Mouse (Mus musculus) Patski (cell line): Measurements from ENCODE around the gene Ccdc63. TPM values are rescaled to one million over a fixed set of nuclear protein-coding genes. Genes with fewer than 3 reads are reported as not detected.
"Not testable (repeated sequence)": the region's sequence is repeated elsewhere in the genome, so short reads cannot be mapped to it uniquely, and the experiment has no call there.

Experiments
- ATAC-seq: fragments of 100-300 bp; one replicate; pipeline ENCODE4 v1.8.0; 2021
- CTCF ChIA-PET: fragments of 350-600 bp; sonication (Branson Sonifier 250); formaldehyde crosslinking; loops from one replicate; lab custom pipeline; 2022; ENCODE audit warnings: inconsistent platforms; lab: Charles Lee
- POLR2A ChIA-PET: fragments of 350-600 bp; sonication (Branson Sonifier 250); formaldehyde crosslinking; loops from one replicate; lab custom pipeline; 2022; ENCODE audit warnings: antibody characterized with exemption, inconsistent platforms; lab: Charles Lee
- DNase-seq: peaks from one replicate; pipeline ENCODE4 v3.0.0-alpha.2; 2011; ENCODE audit warnings: low read depth, low spot score
- H3K27me3 ChIP-seq: fragments of 371-371 bp; one replicate; pipeline ENCODE4 v1.5.1; 2021
- CTCF ChIP-seq: fragments of 100-300 bp; IDR thresholded peaks from one replicate; pipeline ENCODE4 v1.5.1; 2021
- in situ Hi-C: fragments of 300-500 bp; cut with MboI; formaldehyde crosslinking; loops from 3 replicates; pipeline ENCODE4 v1.11.1; 2018; ENCODE audit warnings: low pct_unique_long_range_greater_than_20kb, mixed read lengths
- polyA plus RNA-seq: library from polyadenylated mRNA; unstranded; gene quantifications from one replicate; pipeline ENCODE4 v1.2.3, GENCODE M21; 2021

Ccdc63 gene
- polyA plus RNA-seq, 1 experiment from 2014 or later = not detected

DNA sequence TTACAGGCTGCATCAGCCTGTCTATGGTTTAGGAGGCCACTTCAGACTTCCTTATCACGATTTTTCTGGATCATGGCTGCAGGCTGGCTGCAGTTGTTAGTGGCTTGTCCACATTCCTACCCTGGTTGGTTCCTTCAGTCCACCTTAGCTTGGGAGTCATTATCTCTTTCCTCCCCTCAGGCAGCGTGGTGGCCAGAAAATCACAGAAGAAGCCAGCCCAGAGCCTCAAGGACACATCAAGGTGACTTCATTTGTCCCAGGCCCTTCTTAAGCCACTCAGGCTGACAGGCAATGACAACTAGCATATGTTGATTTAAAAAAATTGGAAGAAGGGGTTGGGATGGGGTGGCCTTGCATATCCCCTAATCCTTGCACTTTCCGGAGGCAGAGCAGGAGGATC, 14.2 kb upstream of the Ccdc63 start:
- H3K27me3 ChIP-seq = no peaks in the 10 kb centered on the region
- no peak for DNase-seq
- ChIA-PET CTCF (interaction anchor here (1.0 to 3.2 kb wide), 4 partner anchors 11 to 23 kb away, joined by 3 to 13 read pairs (median 5); no protein-coding TSS in a partner anchor), POLR2A (interaction anchor here (1.7 kb wide), 1 partner anchor 11 kb away, joined by 5 read pairs; no protein-coding TSS in a partner anchor)
- in situ Hi-C loops = loop anchor here (25.0 kb wide), 1 partner anchor 983 kb away; the partner anchor contains the start of genes Rhof and Setd1b
- no peak for TF ChIP-seq CTCF
- ATAC-seq = no peak

DNA sequence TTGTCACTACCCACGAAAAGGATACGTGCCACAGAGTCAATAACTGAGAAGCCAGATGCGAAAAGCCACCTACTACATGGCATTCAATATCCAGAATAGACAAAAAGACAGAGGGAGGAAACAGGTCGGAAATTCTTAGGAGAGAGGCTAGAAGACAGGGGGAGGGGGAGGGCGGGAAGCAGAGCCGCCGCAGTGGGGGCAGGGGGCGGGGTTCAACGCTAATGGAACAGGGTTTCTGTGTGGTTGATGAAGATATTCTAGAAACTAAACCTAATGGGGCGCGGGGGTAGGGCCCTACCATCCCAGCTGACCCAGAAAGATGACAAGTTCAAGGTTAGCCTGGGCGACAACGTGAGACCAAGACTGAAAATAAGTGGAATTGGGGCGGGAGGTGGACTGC, 13.4 kb upstream of the Ccdc63 start:
- ChIA-PET POLR2A (no interaction called here), CTCF (interaction anchor here (1.8 to 3.2 kb wide), 2 partner anchors 12 to 22 kb away, joined by 5 to 13 read pairs; no protein-coding TSS in a partner anchor)
- TF ChIP-seq CTCF = no peak
- no peak for ATAC-seq
- in situ Hi-C loops = loop anchor here (25.0 kb wide), 1 partner anchor 983 kb away; the partner anchor contains the start of genes Rhof and Setd1b
- H3K27me3 ChIP-seq = no peaks in the 10 kb centered on the region
- no peak for DNase-seq

DNA sequence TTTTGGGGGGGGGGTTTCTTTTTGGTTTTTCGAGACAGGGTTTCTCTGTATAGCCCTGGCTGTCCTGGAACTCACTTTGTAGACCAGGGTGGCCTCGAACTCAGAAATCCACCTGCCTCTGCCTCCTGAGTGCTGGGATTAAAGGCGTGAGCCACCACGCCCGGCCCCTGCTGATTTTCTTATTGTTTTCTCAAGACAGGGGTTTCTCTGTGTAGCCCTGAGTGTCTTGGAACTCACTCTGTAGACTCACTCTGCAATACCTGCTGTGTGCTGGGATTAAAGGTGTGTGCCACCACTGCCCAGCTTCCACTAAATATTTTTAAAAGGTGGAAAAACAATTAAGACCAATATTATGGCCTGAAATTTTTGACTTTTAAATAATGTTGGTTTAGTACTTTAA, 11.9 kb upstream of the Ccdc63 start:
- in situ Hi-C loops = loop anchor here (25.0 kb wide), 1 partner anchor 985 kb away; the partner anchor contains the start of genes Rhof and Setd1b

DNA sequence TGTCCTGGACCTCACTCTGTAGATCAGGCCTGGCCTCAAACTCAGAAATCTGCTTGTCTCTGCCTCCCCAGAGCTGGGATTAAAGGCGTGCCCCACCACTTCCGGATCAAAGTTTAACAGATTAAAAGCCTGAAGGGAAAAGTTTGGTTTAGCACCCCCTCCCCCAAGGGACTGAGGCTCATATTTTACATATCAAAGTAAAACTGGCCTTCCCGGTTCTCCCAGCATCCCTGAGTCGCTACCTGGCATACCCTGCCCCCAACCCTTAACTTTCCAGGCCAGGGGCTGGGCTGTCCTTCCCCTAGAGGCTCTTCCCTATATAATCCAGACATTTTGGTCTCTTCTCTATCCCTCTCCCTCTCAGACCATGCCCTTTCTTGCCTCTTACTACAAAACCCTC, 8.6 kb upstream of the Ccdc63 start:
- H3K27me3 ChIP-seq = no peaks in the 10 kb centered on the region
- CTCF ChIA-PET = no interaction called here
- DNase-seq = no peak
- ATAC-seq = no peak
- no peak for TF ChIP-seq CTCF
- POLR2A ChIA-PET = no interaction called here
- in situ Hi-C loops = no loop called here

More for the DNA sequence above, 11.9 kb upstream of the Ccdc63 start:
- ATAC-seq, CTCF ChIA-PET, DNase-seq, H3K27me3 ChIP-seq, POLR2A ChIA-PET: not testable (repeated sequence)

DNA sequence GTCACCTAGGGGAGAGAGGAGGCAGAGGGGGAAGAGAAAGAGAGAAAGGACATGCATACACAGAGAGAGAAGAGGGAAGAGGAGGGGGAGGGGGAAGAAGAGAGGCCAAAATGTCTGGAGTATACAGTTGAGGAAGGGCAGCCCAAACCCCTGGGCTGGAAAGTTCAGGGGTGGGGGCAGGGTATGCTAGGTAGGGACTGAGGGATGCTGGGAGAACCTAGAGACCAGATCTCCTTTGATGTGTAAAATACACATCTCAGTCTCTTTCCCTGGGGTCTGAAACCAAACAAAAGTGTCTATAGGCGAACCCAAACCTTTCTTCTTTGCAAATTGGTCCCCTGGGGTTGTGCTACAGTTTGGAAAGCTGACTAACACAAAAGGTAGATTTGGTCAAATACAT, 7.5 kb upstream of the Ccdc63 start:
- no peak for ATAC-seq
- no peak for DNase-seq
- in situ Hi-C loops = no loop called here
- no peaks in the 10 kb centered on the region for H3K27me3 ChIP-seq
- ChIA-PET POLR2A (no interaction called here), CTCF (no interaction called here)
- TF ChIP-seq CTCF = no peak

DNA sequence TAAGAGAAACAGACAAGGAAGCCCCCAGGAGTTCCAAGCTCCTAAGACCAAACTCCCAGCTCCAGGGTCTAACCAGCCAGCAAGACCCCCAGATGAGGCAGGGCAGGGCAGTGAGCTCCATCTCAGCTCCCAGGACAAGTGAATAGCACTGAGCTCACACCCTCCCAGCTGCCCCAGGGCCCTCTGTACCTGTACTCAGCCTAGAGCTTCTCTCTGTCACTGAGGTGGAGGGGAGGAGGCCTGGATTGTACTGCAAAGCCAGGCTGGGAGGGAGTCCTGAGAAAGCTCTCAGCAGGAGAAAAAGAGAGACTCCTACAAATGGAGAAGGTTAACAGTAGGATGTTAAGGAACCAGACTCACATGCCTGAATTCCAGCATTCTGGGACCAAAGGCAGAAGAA, 6.0 kb upstream of the Ccdc63 start:
- in situ Hi-C loops = no loop called here
- no peak for TF ChIP-seq CTCF
- H3K27me3 ChIP-seq = no peaks in the 10 kb centered on the region
- ChIA-PET CTCF (interaction anchor here (1.4 kb wide), 1 partner anchor 21 kb away, joined by 3 read pairs; no protein-coding TSS in a partner anchor), POLR2A (interaction anchor here (0.6 to 1.0 kb wide), 3 partner anchors 11 to 245 kb away, joined by 3 read pairs; partner anchors contain the start of gene Arpc3)
- ATAC-seq = no peak
- no peak for DNase-seq

DNA sequence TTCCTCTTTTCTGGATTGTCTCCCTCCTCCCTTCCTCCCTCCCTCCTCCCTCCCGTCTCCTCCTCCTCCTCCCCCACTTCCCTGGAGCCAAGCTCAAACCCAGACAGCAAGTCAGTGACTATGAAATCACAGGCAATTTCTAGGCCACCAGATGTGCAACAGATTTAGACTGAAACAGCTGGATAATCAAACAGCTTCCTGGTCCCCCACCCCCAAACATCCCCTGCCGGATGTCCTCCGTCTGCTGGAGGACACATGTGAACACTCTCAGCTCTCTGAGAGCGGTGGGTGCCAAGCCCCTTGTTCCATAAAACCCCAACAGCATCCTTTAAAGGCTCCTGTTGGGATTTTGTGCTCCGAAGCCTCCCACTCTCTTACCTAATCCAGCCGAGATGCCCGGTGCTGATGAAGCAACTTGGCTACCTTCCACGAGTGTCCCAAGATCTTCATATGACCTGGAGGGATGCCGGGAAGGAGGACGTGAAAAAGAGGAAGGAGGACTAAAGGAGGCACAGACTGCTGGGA, 5.5 kb upstream of the Ccdc63 start:
- ATAC-seq = no peak
- in situ Hi-C loops = no loop called here
- ChIA-PET CTCF (interaction anchor here (1.2 to 1.4 kb wide), 2 partner anchors 14 to 21 kb away, joined by 3 read pairs; no protein-coding TSS in a partner anchor), POLR2A (interaction anchor here (0.6 to 1.0 kb wide), 3 partner anchors 9 to 13 kb away, joined by 3 to 4 read pairs (median 3); no protein-coding TSS in a partner anchor)
- no peak for DNase-seq
- TF ChIP-seq CTCF = no peak
- H3K27me3 ChIP-seq = no peaks in the 10 kb centered on the region

DNA sequence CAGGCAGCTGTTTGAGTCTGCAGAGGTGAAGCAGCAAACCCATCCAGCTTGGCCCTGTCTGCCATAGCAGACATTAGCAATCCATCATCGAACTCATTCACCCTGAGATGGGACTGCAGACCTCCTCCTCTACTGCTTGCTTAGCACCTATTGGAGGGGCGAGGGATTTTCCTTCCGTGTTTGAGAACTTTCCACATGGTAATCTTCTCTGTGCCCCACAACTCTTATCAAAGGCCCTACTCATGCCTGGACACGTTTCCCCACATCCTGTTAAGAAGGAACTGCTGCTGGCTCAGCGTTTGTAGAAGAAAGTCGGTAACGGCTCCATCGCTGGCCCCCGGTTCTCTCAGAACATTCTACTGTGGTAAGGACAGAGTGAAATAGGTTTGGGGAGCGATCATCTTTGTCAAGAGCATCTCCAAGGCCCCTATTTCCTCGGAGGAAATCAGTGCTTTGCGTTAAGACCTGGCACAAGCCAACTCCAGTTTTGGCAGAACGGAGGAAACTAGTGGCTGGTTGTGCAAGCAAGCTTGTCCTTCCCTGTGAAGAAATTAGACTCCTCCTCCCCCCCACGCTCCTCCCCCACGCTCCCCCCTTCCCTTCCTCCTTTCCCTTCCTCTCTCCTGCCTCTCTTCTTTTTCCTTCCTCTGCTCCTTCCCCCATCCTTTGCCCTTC, 4.9 kb upstream of the Ccdc63 start:
- CTCF ChIA-PET = interaction anchor here (1.2 to 1.4 kb wide), 2 partner anchors 14 to 22 kb away, joined by 3 read pairs; no protein-coding TSS in a partner anchor

DNA sequence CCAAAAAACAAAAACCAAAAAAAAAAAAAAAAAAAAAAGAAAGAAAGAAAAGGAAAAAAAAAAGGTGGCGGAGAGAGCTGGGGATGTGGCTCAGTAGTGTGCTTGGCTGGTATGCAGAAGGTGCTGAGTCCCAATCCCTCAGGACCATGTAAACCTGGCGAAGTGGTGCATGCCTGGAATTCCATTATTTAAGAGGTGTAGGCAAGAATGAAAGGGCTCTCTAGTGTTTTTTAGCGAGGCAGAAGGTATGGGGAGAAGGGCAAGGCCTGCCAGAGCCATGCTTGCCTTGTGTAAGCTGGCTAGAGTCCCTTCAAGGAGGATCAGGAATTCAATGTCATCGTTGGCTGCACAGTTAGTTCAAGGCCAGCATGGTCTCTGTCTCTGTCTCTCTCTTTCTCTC, 4.2 kb upstream of the Ccdc63 start:
- H3K27me3 ChIP-seq = no peaks in the 10 kb centered on the region
- ATAC-seq (no peak), DNase-seq (no peak)
- ChIA-PET CTCF (interaction anchor here (1.2 kb wide), 1 partner anchor 13 kb away, joined by 3 read pairs; no protein-coding TSS in a partner anchor), POLR2A (interaction anchor here (0.6 kb wide), 2 partner anchors 17 to 473 kb away, joined by 4 to 5 read pairs; no protein-coding TSS in a partner anchor)
- in situ Hi-C loops = no loop called here
- TF ChIP-seq CTCF = no peak

More for the DNA sequence above, 4.9 kb upstream of the Ccdc63 start:
- POLR2A ChIA-PET = interaction anchor here (0.6 kb wide), 3 partner anchors 10 to 474 kb away, joined by 4 to 5 read pairs (median 4); no protein-coding TSS in a partner anchor
- ATAC-seq = no peak
- DNase-seq = no peak
- H3K27me3 ChIP-seq = no peaks in the 10 kb centered on the region
- TF ChIP-seq CTCF = no peak
- in situ Hi-C loops = no loop called here

DNA sequence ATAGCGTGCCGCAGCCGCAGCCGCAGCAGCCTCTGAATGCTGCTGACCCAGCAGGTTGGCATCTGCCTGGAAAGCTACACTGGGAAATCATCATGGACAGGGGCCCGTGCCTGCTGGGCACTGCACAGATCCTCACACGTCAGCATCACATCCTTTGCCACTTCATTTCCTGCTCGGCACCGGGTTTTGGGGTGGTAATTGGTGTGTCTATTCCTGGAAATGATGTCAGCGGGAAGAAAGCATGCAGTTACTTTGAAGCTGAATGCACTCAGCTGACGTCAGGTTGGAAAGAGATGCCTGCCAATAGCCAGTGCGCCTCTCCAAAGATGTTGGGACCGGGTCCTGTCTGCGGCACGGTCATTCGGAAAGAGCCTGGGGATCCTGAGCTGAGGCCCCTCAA, 2.9 kb upstream of the Ccdc63 start:
- no peak for ATAC-seq
- in situ Hi-C loops = no loop called here
- ChIA-PET CTCF (interaction anchor here (0.6 to 2.7 kb wide), 6 partner anchors 8 to 120 kb away, joined by 3 to 8 read pairs (median 3); no protein-coding TSS in a partner anchor), POLR2A (no interaction called here)
- no peak for DNase-seq
- TF ChIP-seq CTCF = no peak
- H3K27me3 ChIP-seq = no peaks in the 10 kb centered on the region
